Mouse (Mus musculus) cerebellum, adult 2 months (tissue): ENCODE results near the gene Hoxb5.

Experiments
- CTCF ChIP-seq: fragments of 200-500 bp; IDR thresholded peaks from 2 replicates; pipeline ENCODE4 v1.5.1; 2011; ENCODE audit warnings: low read depth, mild to moderate bottlenecking, control low read depth, low read length, moderate library complexity, borderline replicate concordance; ENCODE audit not compliant: insufficient read depth
- POLR2A ChIP-seq: fragments of 200-500 bp; IDR thresholded peaks from 2 replicates; pipeline ENCODE4 v1.6.1; 2011; ENCODE audit warnings: low read length, control low read depth, borderline replicate concordance; ENCODE audit not compliant: insufficient read depth

GRCm38 (mm10) chr11:96291681-96292564 is 11.2 kb upstream of the Hoxb5 start, which contains the start of gene Hoxb6:
- no peak for TF ChIP-seq CTCF
- TF ChIP-seq POLR2A, result no peak
